Mouse (Mus musculus): ENCODE measurements at regions not wholly inside any gene's neighbourhood (a gene's known extent, or its start where the extent isn't known, plus 50 kb on each side); places are given as distances from the start of the nearest gene placed in this dataset.

DNA sequence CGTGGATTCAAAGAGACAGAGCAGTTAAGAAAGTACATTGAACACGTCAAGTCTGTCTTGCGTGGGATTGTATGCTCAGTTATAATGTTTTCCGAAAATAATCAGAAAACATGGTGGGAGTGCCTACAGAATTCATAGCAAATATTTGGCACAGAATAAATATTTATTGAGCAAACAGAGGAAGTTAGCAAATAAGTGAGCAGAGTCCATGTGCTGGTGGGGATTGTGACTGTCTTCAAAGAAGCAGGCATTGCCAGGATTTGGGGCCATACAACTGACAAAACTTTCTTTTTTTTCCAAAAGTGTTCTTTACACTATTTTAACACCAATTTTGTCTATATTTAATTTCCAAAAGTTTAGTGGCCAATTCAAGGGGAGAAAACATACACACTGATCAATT lies 1729.8 kb downstream of the AI429214 start:
- no peak for DNase-seq (ENCODE audit: low read depth)

- DNase-seq (ENCODE audit: low read depth), result no peak
Measured at GRCm38 (mm10) chr8:38725257-38725656, 1731.9 kb downstream of the AI429214 start.

GRCm38 (mm10) chr8:38747134-38747533 lies 1753.7 kb downstream of the AI429214 start:
- DNase-seq (ENCODE audit: low read depth), result peak; percentile 37

GRCm38 (mm10) chr8:38766626-38767226 lies 1773.3 kb downstream of the AI429214 start:
- no peak for DNase-seq (ENCODE audit: low read depth)

- DNase-seq (ENCODE audit: low read depth), result no peak
Measured at GRCm38 (mm10) chr8:38812482-38812881, 1819.1 kb downstream of the AI429214 start.

- DNase-seq (ENCODE audit: low read depth), result peak; percentile 65
Measured at GRCm38 (mm10) chr8:38818163-38818562, 1824.8 kb downstream of the AI429214 start.

- DNase-seq (ENCODE audit: low read depth), result no peak
Measured at GRCm38 (mm10) chr8:38861436-38861835, 1813.4 kb upstream of the Adam24 start.

GRCm38 (mm10) chr8:38867370-38867769 lies 1807.5 kb upstream of the Adam24 start:
- DNase-seq (ENCODE audit: low read depth), result no peak

Measured in 416B (cell line).